Mouse (Mus musculus): ENCODE measurements around the gene Gm14412.
"Not testable (repeated sequence)": the region's sequence is repeated elsewhere in the genome, so short reads cannot be mapped to it uniquely, and the experiment has no call there.

Gene Gm14412

GRCm38 (mm10) chr2:177324257-177324733, at the start of gene Gm14412:
Gene Gm14412, minus strand, starts transcription at chr2:177324307.
- not testable (repeated sequence) for DNase-seq (ENCODE audit: low spot score)

GRCm38 (mm10) chr2:177329661-177330292, 5.7 kb upstream of the Gm14412 start:
- not testable (repeated sequence) for DNase-seq (ENCODE audit: low spot score)

- not testable (repeated sequence) for DNase-seq (ENCODE audit: low spot score)
Measured at GRCm38 (mm10) chr2:177321361-177321760, 2.7 kb downstream of the Gm14412 start.

GRCm38 (mm10) chr2:177320786-177321320, 3.3 kb downstream of the Gm14412 start:
- not testable (repeated sequence) for DNase-seq (ENCODE audit: low spot score)

GRCm38 (mm10) chr2:177318996-177319395, 5.1 kb downstream of the Gm14412 start:
- DNase-seq (ENCODE audit: low spot score): no peak

- DNase-seq (ENCODE audit: low spot score): not testable (repeated sequence)
Measured at GRCm38 (mm10) chr2:177309627-177310026, 14.5 kb downstream of the Gm14412 start.

GRCm38 (mm10) chr2:177304980-177305379, 19.1 kb downstream of the Gm14412 start:
- DNase-seq (ENCODE audit: low spot score): not testable (repeated sequence)

GRCm38 (mm10) chr2:177283701-177284100, 40.4 kb downstream of the Gm14412 start:
- DNase-seq (ENCODE audit: low spot score): not testable (repeated sequence)

- DNase-seq (ENCODE audit: low spot score): not testable (repeated sequence)
Measured at GRCm38 (mm10) chr2:177277754-177278153, 46.4 kb downstream of the Gm14412 start.

- not testable (repeated sequence) for DNase-seq (ENCODE audit: low spot score)
Measured at GRCm38 (mm10) chr2:177272237-177272636, 51.9 kb downstream of the Gm14412 start.

GRCm38 (mm10) chr2:177266936-177267335, 57.2 kb downstream of the Gm14412 start, which contains the start of gene Gm14409:
Gene Gm14409, minus strand, starts transcription at chr2:177267036.
- not testable (repeated sequence) for DNase-seq (ENCODE audit: low spot score)

All from layer of hippocampus, adult 9-10 months (tissue).